Mouse (Mus musculus) embryonic facial prominence, embryonic 11.5 days (tissue): ENCODE results near the gene 9530003J23Rik. TPM values are rescaled to one million over a fixed set of nuclear protein-coding genes. Genes with fewer than 3 reads are reported as not detected.
A peak's percentile ranks its signal among the peaks of the same experiment; 100 is the strongest.

ENCODE experiments used
- ATAC-seq: fragments of 200-750 bp; cut with Nextera tagmentation; replicated peaks from 2 replicates; pipeline ENCODE4 v1.8.0; 2017; ENCODE audit warnings: low read depth; ENCODE audit not compliant: insufficient number of reproducible peaks, low FRiP score, low TSS enrichment
- DNase-seq: peaks from one replicate; pipeline ENCODE4 v3.0.0-alpha.2; 2015; ENCODE audit warnings: low spot score
- H3K27ac ChIP-seq: fragments of 300-500 bp; sonication (generic); replicated peaks from 2 replicates; pipeline ENCODE4 v1.5.1; 2014; ENCODE audit warnings: mild to moderate bottlenecking, low read depth, low read length, control low read depth
- H3K27me3 ChIP-seq: fragments of 300-500 bp; sonication (generic); 2 replicates; pipeline ENCODE4 v1.6.1; 2014; ENCODE audit warnings: mild to moderate bottlenecking, low read length, moderate library complexity, mixed read lengths; ENCODE audit not compliant: control insufficient read depth, insufficient read depth
- H3K36me3 ChIP-seq: fragments of 300-500 bp; sonication (generic); replicated peaks from 2 replicates; pipeline ENCODE4 v1.6.1; 2014; ENCODE audit warnings: low read depth, mild to moderate bottlenecking, low read length, moderate library complexity, mixed read lengths; ENCODE audit not compliant: control insufficient read depth, insufficient read depth
- H3K4me1 ChIP-seq: fragments of 300-500 bp; sonication (generic); 2 replicates; pipeline ENCODE4 v1.6.1; 2014; ENCODE audit warnings: low read length, mixed read lengths; ENCODE audit not compliant: control insufficient read depth, insufficient read depth
- H3K4me2 ChIP-seq: fragments of 300-500 bp; sonication (generic); 2 replicates; pipeline ENCODE4 v1.6.1; 2014; ENCODE audit warnings: low read depth, mild to moderate bottlenecking, control low read depth, low read length, moderate library complexity
- H3K4me3 ChIP-seq: fragments of 300-500 bp; sonication (generic); 2 replicates; pipeline ENCODE4 v1.5.1; 2014; ENCODE audit warnings: low read depth, low read length, control low read depth
- H3K9ac ChIP-seq: fragments of 300-500 bp; sonication (generic); replicated peaks from 2 replicates; pipeline ENCODE4 v1.6.1; 2014; ENCODE audit warnings: mild to moderate bottlenecking, control low read depth, low read length
- H3K9me3 ChIP-seq: fragments of 300-500 bp; sonication (generic); replicated peaks from 2 replicates; pipeline ENCODE4 v1.6.1; 2016; ENCODE audit warnings: mild to moderate bottlenecking, low read length, inconsistent platforms, mixed read lengths; ENCODE audit not compliant: control insufficient read depth
- WGBS: fragments of 180-500 bp; shearing (Covaris S2); extraction: QIAGEN DNeasy Blood & Tissue Kit; methylation state at CpG from one replicate; pipeline ENCODE4 v1.1.7; 2014; 5-methylcytosine and 5-hydroxymethylcytosine counted together
- polyA plus RNA-seq: library from polyadenylated mRNA; unstranded; fragments of >200 nt; fragmentation: Nextera tagmentation; extraction: Ambion mirVana; gene quantifications from 2 replicates; pipeline ENCODE4 v1.2.1, GENCODE M21; 2014

Gene 9530003J23Rik
- polyA plus RNA-seq, 1 experiment from 2014 or later, result not detected

DNA sequence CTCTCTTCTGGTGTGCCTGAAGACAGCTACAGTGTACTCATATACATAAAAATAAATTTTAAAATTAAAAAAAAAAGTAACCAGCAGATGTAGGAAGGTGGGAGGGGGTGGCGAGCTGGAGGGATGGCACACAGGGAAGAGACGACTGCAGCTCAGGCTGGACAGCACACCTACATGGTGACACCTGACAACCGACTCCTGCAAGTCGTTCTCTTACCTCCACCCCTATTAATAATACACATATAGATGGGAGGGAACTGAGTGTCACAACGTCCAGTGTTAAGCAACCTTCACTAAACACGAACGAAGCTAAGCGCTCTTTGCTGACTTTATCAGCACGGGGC lies 14.8 kb downstream of the 9530003J23Rik start:
- H3K9me3 ChIP-seq, result no peaks in the 10 kb centered on the region
- peak overlapping the region; percentile 96; the same call in 1 of the 2 replicates for H3K27ac ChIP-seq
- DNase-seq, result no peak
- 0% methylated on average over 9 of the region's 9 CpGs for WGBS
- peak overlapping the region; percentile 78 for H3K4me3 ChIP-seq
- no peaks in the 10 kb centered on the region for H3K27me3 ChIP-seq
- peaks cover 13% of the 10 kb centered on the region; the same call in 1 of the 2 replicates for H3K36me3 ChIP-seq
- no peaks in the 10 kb centered on the region for H3K4me1 ChIP-seq
- peak overlapping the region; percentile 75 for H3K4me2 ChIP-seq
- peak overlapping the region; percentile 96 for H3K9ac ChIP-seq
- peak; percentile 29; the same call in 1 of the 2 replicates for ATAC-seq

GRCm38 (mm10) chr10:117222821-117223220 lies 15.7 kb downstream of the 9530003J23Rik start:
- 65% methylated on average over 3 of the region's 3 CpGs for WGBS
- Histone ChIP-seq H3K27me3 (no peaks in the 10 kb centered on the region), H3K4me3 (no peak overlapping the region), H3K4me1 (no peaks in the 10 kb centered on the region), H3K9me3 (no peaks in the 10 kb centered on the region), H3K4me2 (no peak overlapping the region; the same call in 1 of the 2 replicates), H3K27ac (no peak overlapping the region), H3K9ac (no peak overlapping the region), H3K36me3 (peaks cover 20% of the 10 kb centered on the region)
- DNase-seq (no peak), ATAC-seq (no peak)

GRCm38 (mm10) chr10:117218351-117218750 lies 20.2 kb downstream of the 9530003J23Rik start:
- Histone ChIP-seq H3K36me3 (peaks cover 34% of the 10 kb centered on the region), H3K27me3 (no peaks in the 10 kb centered on the region), H3K4me1 (no peaks in the 10 kb centered on the region), H3K4me2 (no peak overlapping the region), H3K9me3 (no peaks in the 10 kb centered on the region), H3K9ac (no peak overlapping the region), H3K27ac (no peak overlapping the region), H3K4me3 (no peak overlapping the region)
- WGBS, result 96% methylated on average over 8 of the region's 8 CpGs
- no peak for ATAC-seq
- DNase-seq, result no peak

GRCm38 (mm10) chr10:117217246-117217840 lies 21.2 kb downstream of the 9530003J23Rik start:
- Histone ChIP-seq H3K9me3 (no peaks in the 10 kb centered on the region), H3K4me1 (no peaks in the 10 kb centered on the region), H3K4me3 (no peak overlapping the region), H3K27ac (no peak overlapping the region), H3K36me3 (peaks cover 33% of the 10 kb centered on the region), H3K9ac (no peak overlapping the region), H3K27me3 (no peaks in the 10 kb centered on the region), H3K4me2 (no peak overlapping the region)
- 83% methylated on average over 20 of the region's 20 CpGs for WGBS
- DNase-seq (no peak), ATAC-seq (no peak)

DNA sequence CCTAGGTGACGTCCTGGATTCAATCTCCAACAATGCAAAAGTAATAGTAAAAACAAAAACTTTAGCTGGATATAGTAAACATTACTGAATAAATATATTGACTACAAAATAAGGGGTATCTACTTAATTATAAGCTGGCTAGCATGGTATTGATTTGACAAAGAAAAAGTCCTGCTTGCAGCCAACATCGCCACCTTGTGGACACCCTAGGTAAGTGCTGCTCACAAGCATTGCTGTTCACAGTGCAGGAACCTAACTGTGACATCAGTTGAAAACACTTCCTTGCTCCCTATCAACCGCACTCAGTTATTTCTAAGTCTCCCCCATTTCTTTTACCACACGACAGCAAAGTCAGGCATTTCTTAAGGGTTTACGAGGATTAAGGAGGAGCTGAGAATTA lies 21.7 kb downstream of the 9530003J23Rik start:
- Histone ChIP-seq H3K4me2 (no peak overlapping the region), H3K4me3 (no peak overlapping the region), H3K9me3 (no peaks in the 10 kb centered on the region), H3K27ac (no peak overlapping the region), H3K27me3 (no peaks in the 10 kb centered on the region), H3K4me1 (no peaks in the 10 kb centered on the region), H3K36me3 (peaks cover 28% of the 10 kb centered on the region), H3K9ac (no peak overlapping the region)
- 68% methylated on average over 5 of the region's 5 CpGs for WGBS
- ATAC-seq (no peak), DNase-seq (peak; percentile 61)

DNA sequence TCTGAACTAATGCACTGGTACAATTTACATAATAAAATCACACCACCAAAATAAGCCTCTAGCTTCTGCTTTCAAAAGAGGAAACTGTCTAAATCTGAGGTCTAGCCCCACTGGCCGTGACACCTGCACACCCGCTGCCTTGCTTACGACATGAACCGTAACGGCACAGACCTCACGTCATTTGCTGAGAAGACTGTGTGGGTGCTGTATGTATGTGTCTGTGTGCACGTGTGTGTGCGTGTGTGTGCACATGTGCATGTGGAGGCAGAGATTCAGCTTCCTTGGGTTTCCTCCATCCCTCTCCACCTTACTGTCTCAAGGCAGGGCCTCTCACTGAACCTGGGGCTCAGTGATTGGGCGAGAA lies 22.4 kb downstream of the 9530003J23Rik start:
- Histone ChIP-seq H3K27me3 (no peaks in the 10 kb centered on the region), H3K9ac (no peak overlapping the region), H3K36me3 (peaks cover 26% of the 10 kb centered on the region), H3K4me3 (no peak overlapping the region), H3K9me3 (no peaks in the 10 kb centered on the region), H3K27ac (no peak overlapping the region), H3K4me2 (no peak overlapping the region), H3K4me1 (no peaks in the 10 kb centered on the region)
- WGBS, result 97% methylated on average over 9 of the region's 9 CpGs
- no peak for DNase-seq
- ATAC-seq, result no peak

DNA sequence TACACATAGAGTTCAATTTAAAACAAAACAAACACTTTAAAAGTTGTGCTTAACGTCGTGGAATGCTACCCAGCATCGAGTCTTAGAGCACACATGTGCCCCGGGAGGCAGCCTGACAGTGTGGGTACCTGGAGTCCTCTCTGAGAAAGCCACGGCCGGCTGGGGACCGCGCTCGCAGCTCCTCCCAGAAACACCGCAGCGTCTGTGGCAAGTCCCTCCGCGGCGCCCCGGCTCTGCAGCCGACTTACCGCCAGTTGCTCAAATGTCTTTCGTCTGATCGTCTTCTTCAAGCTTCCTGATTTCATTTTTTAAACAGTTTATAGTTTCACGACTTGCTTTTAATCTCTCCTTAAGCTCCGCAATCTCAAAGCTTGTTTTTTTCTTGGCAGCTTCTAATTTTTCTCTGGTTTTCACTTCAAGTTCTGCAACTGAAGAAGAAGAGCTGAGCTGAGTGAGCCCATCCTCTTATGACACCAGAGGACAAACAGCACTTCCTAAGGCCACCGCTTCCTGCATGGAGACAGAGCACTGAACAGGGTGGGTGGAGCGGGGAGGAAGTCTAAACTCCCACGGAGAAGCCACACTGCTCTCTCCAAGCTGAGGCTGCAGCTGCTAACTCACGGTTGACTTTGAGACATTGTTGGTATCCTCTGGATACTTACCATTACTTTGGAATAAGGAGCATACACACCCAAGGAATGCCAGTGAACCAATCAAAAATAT lies 22.9 kb downstream of the 9530003J23Rik start:
- Histone ChIP-seq H3K4me1 (no peaks in the 10 kb centered on the region), H3K27ac (no peak overlapping the region), H3K4me2 (no peak overlapping the region), H3K27me3 (no peaks in the 10 kb centered on the region), H3K9me3 (no peaks in the 10 kb centered on the region), H3K36me3 (peaks cover 25% of the 10 kb centered on the region), H3K4me3 (no peak overlapping the region), H3K9ac (no peak overlapping the region)
- ATAC-seq, result no peak
- no peak for DNase-seq
- 95% methylated on average over 25 of the region's 25 CpGs for WGBS

DNA sequence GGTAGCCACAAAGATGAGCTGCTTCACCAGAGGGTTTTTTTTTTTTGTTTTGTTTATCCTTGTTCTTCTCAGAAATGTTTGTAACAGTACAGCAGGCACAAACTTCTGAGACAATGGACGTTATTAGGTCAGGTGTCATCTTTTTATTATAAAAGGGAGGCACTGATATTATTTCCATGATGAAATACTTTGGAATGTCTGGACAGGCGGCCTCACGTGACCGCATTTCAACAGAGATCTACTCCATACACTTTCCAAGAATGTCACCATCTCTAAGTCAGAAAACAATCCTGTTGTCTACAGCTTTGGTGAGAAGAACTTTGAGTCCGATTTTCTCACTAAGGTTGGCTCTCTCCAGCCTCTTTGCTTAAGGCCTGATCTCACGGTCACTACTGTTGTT lies 27.5 kb downstream of the 9530003J23Rik start:
- Histone ChIP-seq H3K4me3 (no peak overlapping the region), H3K27ac (no peak overlapping the region), H3K36me3 (peaks cover 3% of the 10 kb centered on the region), H3K9me3 (no peaks in the 10 kb centered on the region), H3K9ac (no peak overlapping the region), H3K4me1 (no peaks in the 10 kb centered on the region), H3K27me3 (no peaks in the 10 kb centered on the region), H3K4me2 (no peak overlapping the region)
- ATAC-seq (no peak), DNase-seq (no peak)
- 89% methylated on average over 6 of the region's 6 CpGs for WGBS
